Mouse (Mus musculus): Measurements from ENCODE around the gene Gm5269.

The Gm5269 gene

DNA sequence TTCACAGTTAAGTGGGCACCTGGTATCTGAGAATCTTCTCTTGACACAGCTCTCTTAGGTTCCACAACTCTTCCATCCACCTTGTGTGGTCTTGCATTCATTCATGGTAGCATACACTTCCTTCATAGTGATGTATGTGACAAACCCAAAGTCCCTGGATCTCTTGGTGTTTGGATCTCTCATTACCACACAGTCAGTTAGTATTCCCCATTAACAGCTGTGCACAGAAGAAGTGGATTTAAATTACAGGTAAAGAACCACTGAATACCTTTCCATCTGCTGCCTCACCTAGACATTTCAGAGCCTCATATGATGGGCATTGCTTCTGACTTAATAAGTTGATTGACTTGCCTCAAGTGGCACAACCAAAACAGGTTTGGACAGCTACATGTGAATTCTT is at the start of gene Gm5269:
TSS of gene Gm5269 (minus strand) at position 101 of the 400 bp plus-strand sequence.
- no peak for DNase-seq (ENCODE audit: low spot score in 2 of 2)

DNA sequence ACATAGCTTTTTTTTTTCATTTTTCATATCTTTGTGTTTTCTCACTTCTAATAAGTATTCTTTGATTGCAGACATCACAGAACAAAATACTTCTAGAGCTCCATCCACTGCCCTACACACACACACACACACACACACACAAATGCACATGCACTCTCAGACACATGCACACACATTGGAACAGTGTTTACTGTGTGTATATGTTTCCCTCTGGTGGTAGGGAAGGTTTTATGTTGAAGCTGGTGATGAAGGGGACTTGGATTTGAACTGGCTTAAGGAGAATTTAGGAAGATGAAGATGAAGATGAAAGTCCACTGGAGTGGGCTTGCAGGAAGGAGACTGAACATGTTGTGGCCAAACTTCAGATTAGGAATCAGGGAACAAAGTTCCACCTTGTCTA is 41.1 kb upstream of the Gm5269 start:
- no peak for DNase-seq (ENCODE audit: low spot score in 2 of 2)

DNA sequence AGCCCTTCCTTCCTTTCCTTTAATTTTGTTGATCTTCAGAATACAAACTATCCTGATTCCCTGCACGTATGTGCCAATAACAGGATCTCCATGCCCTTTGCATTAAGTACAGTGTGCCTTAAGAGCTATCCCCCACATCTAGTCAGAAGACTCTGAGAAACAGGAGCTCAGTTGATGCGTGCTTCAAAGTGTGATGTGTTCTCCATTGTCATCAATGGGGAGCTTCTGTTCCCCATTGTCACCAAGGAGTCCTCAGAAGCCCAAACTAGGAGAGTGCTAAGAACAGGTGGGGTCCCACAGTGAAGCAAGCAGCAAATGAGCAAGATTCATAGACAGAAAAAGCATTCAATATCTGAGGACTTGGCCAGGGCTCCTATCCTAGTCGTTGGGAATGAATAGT is 36.8 kb upstream of the Gm5269 start:
- DNase-seq (ENCODE audit: low spot score in 2 of 2) = no peak

DNA sequence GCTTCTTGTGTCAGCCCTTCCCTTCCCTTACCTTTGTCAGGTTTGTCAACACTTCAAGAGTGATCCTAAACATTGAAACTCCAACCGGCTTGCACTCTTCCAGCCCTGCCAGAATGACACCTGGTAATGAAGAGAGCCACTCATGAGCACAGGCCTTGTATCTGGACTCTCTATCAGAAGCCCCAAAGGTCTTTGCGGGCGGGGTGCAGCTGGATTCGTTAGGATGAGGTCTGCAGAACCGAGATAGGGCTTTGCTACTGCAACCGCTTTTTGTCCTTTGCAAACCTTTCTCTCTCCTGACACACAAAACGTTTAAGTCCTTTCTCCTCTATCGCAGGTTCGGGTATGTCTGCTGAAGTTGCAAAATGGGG is 36.3 kb upstream of the Gm5269 start, which contains the start of gene Slc40a1:
TSS of gene Slc40a1 (minus strand) at position 131 of the 371 bp plus-strand sequence.
- no peak for DNase-seq (ENCODE audit: low spot score in 2 of 2)

DNA sequence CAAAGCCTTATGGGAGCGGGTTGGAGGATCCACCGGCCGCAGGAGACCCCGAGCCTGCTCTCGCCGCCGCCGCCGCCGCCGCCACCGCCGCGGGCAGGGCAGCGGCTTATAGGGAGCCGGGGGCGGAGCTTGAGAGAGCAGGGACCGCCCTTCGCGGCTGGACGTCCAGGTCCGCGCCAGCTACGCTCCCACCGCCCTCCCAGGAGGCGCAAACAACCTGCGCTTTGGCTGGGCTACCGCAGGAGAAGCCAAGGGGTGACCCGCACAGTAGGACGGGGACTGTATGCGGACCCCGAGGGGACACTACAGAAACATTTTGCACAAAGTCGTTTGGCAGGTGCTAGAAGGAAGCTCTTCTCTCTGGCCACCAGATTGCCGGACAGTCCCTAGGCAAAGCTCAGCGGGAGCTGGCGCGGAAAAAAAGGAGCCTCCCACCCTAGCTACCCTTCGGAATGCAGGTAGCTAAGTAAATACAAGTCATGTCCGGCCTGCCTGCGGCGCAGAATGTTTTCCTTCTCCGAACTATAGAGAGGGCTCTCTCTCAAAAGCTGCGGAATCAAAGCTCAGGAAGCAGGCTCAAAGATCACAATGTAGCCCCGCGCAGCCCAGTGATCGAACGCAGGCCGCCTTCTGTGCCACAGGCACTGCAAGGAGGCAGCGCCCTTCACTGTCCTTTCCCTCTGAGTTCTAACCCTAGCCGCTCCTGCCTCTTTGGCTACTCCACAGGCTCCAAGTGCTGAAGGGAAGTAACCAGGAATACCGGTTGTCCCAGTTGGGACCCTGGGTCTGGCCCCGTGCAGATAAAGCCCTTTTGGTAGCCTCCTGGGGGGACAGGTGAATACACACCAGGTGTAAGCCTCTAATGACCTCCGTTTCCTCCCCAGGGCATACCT is 35.7 kb upstream of the Gm5269 start:
- peak; percentile 67 to 73 for DNase-seq (ENCODE audit: low spot score in 2 of 2)

DNA sequence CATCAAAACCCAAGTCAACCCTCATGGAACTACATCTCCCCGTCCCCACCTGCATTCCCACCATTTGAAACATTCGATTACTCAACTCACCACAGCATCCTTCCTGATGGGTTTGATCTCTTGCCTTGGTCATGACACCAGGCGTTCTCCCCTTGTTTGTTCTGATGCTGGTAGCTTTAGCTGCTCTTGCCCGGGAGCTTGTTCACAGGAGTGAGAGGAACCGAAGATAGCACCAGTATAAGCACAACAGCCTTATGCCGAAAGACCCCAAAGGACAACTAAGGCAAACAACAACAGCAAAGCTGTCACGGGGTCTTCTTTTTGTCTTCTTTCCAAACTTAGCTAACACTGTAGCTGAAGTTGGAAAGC is 35.0 kb upstream of the Gm5269 start:
- DNase-seq (ENCODE audit: low spot score in 2 of 2) = no peak

DNA sequence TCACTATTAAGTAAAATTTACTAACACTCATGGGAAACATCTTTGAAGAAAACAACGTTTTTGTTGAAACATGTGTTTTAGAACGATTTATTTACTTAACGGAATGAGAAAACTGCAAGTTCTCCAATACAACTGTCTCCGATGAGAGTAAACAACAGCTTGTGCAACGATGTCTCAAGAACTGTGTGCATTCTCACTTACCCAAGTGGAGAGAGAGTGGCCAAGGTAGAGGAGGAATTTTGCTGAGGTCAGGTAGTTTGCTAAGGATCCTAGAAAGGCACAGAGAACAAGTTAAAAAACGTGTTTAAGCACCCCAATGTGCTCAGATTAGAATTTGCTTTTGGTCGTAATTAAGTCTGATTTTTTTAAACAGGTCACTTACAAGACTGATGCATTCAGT is 34.4 kb upstream of the Gm5269 start:
- no peak for DNase-seq (ENCODE audit: low spot score in 2 of 2)

DNA sequence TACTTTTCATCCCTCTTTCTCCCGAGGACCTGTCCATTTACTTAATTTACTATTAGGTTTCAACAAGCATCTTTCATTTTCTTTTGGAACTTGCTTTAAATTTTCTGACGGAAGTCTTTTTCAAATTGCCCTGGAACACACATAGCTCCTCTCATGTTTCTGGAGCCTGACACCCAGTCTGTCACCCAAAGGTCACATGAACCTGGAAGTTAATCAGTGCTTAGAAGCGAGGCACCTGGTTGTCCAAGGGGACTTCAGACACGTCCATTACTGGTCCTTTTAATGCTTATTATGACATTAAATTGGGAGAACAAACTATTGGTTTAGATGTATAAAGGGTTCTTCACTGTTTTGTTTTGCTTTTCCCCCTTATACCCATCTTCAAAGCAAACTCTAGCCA is 33.2 kb upstream of the Gm5269 start:
- no peak for DNase-seq (ENCODE audit: low spot score in 2 of 2)

DNA sequence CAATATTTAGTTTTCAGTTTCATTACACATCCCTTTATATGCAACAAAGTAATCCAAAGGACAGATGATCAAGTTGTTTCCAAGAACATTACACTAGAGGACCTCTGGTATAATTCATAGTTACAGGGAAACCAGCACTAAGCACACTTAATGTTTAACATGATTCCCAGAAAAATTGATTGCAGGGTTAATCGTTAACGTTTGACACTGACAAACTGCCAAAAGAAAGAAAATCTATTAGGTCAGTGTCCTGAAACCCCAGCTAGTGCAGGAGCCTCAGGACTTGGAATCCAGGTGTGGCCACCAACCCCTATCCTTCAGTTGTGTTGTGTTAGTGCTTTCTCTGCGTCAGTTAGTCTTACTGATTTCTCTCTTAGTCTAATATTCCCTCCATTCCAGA is 30.6 kb upstream of the Gm5269 start:
- no peak for DNase-seq (ENCODE audit: low spot score in 2 of 2)

DNA sequence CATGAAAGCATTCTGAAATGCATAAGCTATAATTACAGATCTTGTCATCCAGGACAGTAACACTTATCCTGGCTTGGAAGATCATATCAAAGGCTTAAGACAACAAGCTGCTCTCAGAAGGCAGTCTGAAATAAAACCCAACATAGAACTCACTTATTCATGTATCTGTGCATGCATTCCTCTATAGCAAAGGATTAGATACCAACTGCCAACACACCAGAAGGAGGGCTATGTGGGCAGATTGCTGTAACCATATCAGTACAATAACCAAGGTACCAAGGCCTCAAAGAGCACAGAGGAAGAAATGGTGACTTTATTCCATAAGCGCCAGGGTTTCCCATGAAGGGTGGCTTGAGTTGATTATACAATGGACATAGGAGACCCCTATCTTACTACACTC is 29.7 kb upstream of the Gm5269 start:
- DNase-seq (ENCODE audit: low spot score in 2 of 2) = no peak

DNA sequence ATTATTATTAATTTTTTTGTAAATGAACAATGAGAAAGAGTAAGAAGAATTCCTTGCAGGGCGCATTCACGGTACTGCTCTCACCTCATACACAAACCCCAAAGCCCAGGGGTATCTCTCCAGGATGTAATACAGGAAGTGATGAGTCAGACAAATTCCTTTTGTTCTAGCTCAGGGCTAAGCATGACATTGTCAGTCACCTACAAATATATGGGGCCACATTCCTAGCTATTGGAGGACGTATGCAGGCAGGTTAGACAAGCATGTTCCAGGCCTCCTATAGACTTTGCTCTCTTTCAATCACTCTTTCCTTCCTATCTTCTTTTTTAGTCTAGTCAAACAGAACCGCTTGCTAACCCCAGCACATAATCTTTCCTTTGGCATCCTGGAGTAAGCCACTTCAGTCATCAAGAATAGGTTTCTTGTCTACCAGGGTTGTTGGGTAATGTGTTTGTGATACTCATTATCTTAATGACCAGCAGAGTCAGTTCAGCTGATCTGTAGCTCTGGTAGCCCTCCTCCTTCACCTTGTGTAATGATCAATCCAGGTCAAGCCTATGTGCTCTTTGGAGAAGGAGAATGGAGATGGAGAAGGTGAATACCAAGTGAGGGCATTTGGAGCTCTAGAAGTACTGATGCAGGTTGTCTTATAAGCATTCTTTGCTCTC is 27.2 kb upstream of the Gm5269 start:
- no peak for DNase-seq (ENCODE audit: low spot score in 2 of 2)

DNA sequence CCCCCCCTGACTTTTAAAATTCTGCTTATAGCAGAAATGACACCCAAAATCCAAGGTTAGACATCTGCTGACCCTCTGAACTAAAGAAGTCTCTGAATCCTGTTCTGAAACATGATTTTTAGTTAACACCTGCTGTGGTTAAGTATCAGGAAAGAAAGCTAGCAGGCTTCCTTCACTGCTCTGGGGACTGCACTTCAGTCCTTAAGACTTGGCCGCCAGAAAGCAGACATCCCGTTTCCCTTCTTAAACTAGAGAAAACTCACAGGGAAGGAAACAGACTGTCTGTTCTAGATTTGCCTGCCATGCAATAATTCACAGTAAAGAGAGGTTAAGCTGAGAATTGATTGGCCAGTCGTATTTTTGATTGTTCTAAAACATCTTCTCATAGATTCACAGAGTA is 26.1 kb upstream of the Gm5269 start:
- DNase-seq (ENCODE audit: low spot score in 2 of 2) = no peak

DNA sequence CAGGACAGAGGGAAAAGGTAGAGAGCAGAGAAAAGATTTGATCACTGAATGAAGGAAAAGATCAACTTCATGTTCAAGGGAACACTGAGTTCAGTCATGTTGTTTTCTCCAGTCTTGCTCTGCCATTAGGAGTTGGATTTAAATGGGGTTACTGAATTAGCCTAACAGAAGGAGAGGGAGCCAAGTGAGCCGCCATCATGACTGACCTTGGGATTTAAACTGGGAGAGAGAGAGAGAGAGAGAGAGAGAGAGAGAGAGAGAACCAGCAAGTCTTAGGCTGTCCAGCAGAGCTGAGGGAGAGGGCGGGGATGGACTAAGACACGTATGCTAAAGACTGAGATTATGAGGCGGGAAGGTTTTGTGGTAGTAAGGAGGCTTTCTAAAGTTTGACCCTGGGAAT is 24.2 kb upstream of the Gm5269 start:
- no peak for DNase-seq (ENCODE audit: low spot score in 2 of 2)

DNA sequence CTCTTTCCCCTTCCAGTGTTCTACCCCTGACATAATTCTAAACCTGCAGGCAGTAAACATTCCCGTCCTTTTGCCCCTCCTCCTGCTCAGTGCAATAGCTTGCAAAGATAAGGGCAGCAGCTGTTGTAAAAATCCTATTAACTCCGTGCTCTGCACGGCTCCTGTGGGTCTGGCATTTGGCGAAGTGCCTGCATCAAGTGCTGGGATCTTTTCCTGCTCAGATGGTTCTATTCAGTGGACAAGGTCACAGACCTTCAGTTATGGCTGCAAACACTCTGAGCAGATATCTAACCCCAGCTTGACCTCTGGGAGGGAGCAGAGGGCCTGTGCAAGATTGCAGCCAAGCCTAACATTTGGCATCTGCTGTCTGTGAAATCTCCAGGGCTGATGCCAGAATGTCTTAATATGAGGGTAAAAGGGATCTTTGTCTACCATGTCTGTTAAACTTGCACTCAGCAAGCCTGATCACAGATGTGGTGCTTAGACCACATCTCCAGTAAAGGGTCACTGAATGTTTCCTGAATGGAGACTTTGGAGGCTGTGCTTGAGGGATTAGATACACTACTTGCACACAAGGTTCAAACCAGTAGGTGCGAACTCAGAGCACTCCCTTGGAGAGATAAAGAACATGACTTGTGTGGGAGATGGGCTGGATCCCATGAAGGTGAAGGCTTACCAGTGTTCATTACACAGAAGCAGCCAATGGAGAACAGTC is 15.2 kb upstream of the Gm5269 start:
- no peak for DNase-seq (ENCODE audit: low spot score in 2 of 2)

DNA sequence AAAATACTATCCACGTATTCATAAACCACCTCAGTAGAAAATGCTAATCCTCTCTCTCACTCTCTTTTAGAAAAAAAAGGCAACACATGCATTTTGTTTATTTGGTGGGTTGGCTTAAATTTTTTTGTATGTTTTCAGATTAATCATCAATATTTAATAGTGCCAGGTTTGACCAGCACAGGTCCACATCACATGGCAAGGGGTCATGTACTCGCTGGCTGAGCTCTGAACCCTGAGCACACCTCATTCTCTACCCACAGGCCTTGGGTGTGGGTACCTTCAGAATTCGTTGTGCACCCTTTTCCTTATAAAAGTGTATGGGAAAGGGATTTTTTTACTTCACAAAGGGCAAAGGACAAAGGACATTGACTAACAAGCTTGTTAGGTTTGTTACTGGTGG is 14.1 kb upstream of the Gm5269 start:
- no peak for DNase-seq (ENCODE audit: low spot score in 2 of 2)

DNA sequence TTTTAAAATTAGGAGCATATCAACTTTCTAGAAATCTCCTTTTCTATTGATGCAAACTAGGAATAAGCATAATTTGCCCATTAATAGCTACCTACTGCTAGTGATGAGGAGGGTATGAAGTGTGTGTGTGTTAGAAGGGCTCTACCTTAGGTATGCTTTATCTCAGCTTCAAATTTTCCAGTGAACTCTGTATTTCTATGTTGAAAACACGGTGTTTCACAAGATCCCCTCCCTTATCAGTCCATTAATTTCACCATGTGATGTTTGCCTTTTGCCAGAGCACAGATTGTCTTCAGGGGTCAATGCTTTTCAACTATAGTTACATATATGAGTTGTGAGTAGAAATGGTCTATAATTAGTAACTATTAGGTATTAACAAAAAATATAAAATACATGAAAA is 8.0 kb upstream of the Gm5269 start:
- DNase-seq (ENCODE audit: low spot score in 2 of 2) = no peak

DNA sequence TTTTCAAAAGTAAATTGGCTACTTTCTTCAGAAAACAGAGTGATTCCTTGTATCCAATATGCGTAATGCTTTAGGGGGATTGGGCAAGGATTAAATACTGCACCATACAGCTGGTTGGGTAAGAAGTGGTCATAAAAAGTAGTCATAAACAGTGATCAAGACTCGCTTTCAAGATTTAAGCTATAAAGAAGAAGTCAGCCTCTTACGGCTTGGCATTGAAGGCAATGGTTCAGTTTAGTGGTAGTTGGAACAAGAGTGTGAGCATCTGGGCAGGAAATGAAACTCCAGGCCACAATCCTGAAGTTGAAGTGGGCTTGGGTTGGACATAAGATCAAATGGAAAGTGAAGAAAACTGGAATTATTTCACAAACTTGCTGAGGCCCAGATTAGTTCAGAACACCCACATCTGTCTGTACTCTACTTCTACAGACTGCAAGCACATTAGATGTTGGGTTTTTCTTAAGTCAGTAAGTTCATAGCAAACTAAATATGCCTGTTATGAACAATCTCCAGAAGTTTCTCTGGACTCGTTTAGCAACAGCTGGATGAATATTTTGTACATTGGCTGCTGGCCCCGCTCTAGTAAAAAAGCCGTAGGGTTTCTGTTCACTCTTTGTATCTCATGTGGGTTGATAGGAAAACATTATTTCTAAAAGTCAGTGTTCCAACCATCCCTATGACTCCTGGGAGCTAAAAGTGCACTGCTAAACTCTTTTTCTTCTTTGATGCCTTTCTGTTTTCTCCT is 4.3 kb upstream of the Gm5269 start:
- no peak for DNase-seq (ENCODE audit: low spot score in 2 of 2)

DNA sequence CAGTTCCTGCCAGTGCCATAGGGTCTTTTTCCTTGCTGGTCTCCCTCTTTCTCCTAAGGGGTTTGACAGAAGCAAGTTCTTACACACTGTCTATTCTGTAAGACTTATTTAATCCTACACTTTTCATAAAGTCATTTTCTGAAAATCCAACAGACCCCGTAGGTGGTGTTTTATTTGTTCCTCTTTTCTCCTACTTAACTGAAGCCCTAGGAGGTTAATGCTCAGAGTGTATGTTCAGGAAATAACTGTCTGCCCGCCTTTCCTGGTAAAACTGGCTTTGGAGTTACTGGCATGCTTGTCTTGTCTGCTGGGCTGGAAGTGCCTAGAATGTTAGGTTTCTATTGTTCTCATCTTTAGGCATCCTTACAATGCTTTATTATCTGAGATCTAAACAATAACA is 1.9 kb upstream of the Gm5269 start:
- no peak for DNase-seq (ENCODE audit: low spot score in 2 of 2)

DNA sequence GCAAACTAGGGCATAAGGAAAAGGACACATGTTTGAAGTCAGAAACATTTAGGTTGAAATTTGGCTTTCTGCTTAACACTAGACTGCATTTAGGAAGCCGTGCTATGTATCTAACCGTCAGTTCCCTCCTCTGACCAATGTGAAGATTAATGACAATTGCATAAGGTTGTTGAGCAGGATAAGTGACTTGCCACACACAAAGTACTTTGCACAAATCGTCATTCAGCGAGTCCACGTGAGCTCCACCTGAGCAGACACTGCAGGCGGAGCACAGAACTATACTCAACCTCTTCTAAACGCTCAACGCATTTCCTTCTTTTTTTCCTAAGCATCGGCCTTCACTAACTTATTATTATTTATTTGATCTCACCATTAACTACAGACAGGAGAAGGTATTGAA is 3.3 kb downstream of the Gm5269 start:
- DNase-seq (ENCODE audit: low spot score in 2 of 2) = no peak

DNA sequence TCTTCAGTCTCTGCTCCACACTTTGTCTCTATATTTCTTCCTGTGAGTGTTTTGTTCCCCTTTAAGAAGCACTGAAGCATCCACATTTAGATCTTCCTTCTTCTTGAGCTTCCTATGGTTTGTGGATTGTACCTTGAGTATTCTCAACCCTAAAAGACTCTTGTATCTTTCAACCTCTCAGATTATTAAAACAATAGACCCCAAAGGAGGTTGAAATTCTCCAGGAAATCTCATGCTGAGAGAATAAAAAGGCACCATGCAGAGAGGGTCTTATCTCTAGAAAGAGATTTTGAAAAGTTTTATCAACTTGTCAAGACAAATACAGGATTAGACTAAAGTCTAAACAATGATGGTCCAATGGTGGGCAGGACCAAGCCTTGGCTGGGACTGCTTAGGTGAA is 6.7 kb downstream of the Gm5269 start:
- no peak for DNase-seq (ENCODE audit: low spot score in 2 of 2)

DNA sequence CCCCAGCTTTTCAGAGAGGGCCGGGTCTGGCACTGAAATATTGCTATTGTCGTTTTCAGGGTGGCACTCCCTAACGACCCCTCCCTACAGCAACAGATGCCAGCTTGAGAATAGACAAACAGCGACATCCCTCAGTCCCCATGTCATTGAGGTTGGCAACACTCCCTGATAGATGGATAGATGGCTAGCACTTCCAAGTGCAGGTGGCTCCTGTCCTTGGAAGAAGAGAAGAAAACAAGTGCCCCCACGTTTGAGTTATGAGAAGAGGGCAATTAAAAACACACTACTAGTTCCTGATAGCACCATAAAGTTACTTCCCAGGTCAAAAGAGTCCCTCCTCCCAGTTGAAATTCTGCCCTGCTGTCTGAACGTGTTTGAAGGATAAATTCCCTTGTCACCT is 8.0 kb downstream of the Gm5269 start:
- DNase-seq (ENCODE audit: low spot score in 2 of 2) = no peak

DNA sequence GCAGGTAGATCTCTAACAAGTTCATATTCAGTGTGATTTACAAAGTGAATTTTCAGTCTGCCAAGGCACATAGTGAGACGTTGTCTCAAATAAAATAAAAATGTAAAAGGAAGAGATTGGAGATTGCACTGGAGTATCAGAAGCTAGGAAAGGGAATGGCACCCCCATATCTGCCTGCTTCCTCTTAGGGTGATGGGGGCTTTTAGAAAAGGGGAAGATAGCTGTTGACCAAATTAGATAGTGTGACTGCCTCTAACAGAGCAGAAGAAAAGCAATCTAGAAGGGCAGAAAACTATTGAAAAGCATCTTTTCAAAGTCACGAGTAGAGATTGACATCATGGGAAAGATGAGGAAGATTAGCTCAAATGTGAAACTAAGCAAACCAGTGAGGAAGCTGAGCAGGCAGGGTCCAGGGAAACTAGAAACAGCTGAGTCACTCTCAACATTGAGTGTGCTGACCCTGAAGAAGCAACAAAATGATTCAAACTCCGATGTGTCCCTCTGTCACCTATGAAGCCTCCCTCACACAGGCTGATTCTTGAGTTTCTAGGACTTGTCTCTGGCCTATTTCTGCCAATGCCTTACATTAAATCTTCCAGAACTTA is 8.7 kb downstream of the Gm5269 start:
- no peak for DNase-seq (ENCODE audit: low spot score in 2 of 2)

All from frontal cortex, postnatal 36 days (tissue).